Mouse (Mus musculus) liver, embryonic 14.5 days (tissue): Measurements from ENCODE around the gene Ttc34. TPM values are rescaled to one million over a fixed set of nuclear protein-coding genes. Genes with fewer than 3 reads are reported as not detected.

ENCODE experiments used
- ATAC-seq: fragments of 200-750 bp; cut with Nextera tagmentation; 2 replicates; pipeline ENCODE4 v1.8.0; 2017; ENCODE audit warnings: moderate number of reproducible peaks, mild to moderate bottlenecking, moderate library complexity; ENCODE audit not compliant: insufficient read depth
- DNase-seq, 3 experiments: peaks; one replicate each; pipeline ENCODE4 v3.0.0-alpha.2; 2012 to 2013; ENCODE audit warnings: low read depth in 3 of 3, low spot score in 3 of 3
- H3K27ac ChIP-seq: fragments of 300-500 bp; sonication (generic); 2 replicates; pipeline ENCODE4 v1.5.1; 2014; ENCODE audit warnings: moderate library complexity, mild to moderate bottlenecking, control low read depth, inconsistent platforms
- H3K27me3 ChIP-seq: fragments of 300-500 bp; sonication (generic); 2 replicates; pipeline ENCODE4 v1.6.1; 2014; ENCODE audit warnings: mild to moderate bottlenecking, low read length, moderate library complexity; ENCODE audit not compliant: control insufficient read depth, insufficient read depth
- H3K36me3 ChIP-seq: fragments of 300-500 bp; sonication (generic); replicated peaks from 2 replicates; pipeline ENCODE4 v1.6.1; 2014; ENCODE audit warnings: low read depth; ENCODE audit not compliant: control insufficient read depth, insufficient read depth
- H3K4me1 ChIP-seq, 2 experiments: fragments of 200-500 bp in 1 of 2; fragments of 300-500 bp in 1 of 2; sonication (generic) in 1 of 2; replicated peaks; 2 replicates each; pipeline ENCODE4 v1.6.1; 2012 to 2014; ENCODE audit warnings: antibody characterized with exemption in 1 of 2, inconsistent platforms in 1 of 2, low read length in 1 of 2; ENCODE audit not compliant: control insufficient read depth in 2 of 2, insufficient read depth in 2 of 2
- H3K4me2 ChIP-seq: fragments of 300-500 bp; sonication (generic); 2 replicates; pipeline ENCODE4 v1.6.1; 2014; ENCODE audit warnings: low read depth, mild to moderate bottlenecking, control low read depth, moderate library complexity
- H3K4me3 ChIP-seq, 2 experiments: fragments of 200-500 bp in 1 of 2; fragments of 300-500 bp in 1 of 2; sonication (generic) in 1 of 2; 2 replicates each; pipeline ENCODE4 v1.5.1; 2012 to 2014; ENCODE audit warnings: low read depth in 2 of 2, low read length in 2 of 2, mild to moderate bottlenecking in 2 of 2, control low read depth in 1 of 2, inconsistent platforms in 1 of 2, moderate library complexity in 1 of 2; ENCODE audit not compliant: insufficient read depth in 1 of 2
- H3K9ac ChIP-seq: fragments of 300-500 bp; sonication (generic); replicated peaks from 2 replicates; pipeline ENCODE4 v1.6.1; 2014; ENCODE audit warnings: mild to moderate bottlenecking, control low read depth, moderate library complexity
- H3K9me3 ChIP-seq: fragments of 300-500 bp; sonication (generic); 2 replicates; pipeline ENCODE4 v1.6.1; 2016; ENCODE audit warnings: low read length, mixed read lengths; ENCODE audit not compliant: control insufficient read depth
- CTCF ChIP-seq: IDR thresholded peaks from 2 replicates; pipeline ENCODE4 v1.5.1; 2016; ENCODE audit warnings: antibody characterized with exemption, low read depth, control low read depth
- EP300 ChIP-seq: IDR thresholded peaks from 2 replicates; pipeline ENCODE4 v1.6.1; 2016; ENCODE audit warnings: antibody characterized with exemption, low read depth
- WGBS: fragments of 180-500 bp; shearing (Covaris S2); extraction: QIAGEN DNeasy Blood & Tissue Kit; methylation state at CpG from one replicate; pipeline ENCODE4 v1.1.7; 2014; ENCODE audit not compliant: insufficient replicate concordance; 5-methylcytosine and 5-hydroxymethylcytosine counted together
- polyA plus RNA-seq, 2 experiments: library from polyadenylated mRNA; depleted of rRNA in 1 of 2; stranded (reverse) in 1 of 2; unstranded in 1 of 2; fragments of >200 nt; fragmentation: Nextera tagmentation in 1 of 2; extraction: Ambion mirVana in 1 of 2; gene quantifications; 2 replicates each; pipeline versions ENCODE4 v1.2.1 to v1.2.3; 2012 to 2014

Ttc34 gene
- polyA plus RNA-seq, 2 experiments = not detected

- Histone ChIP-seq H3K4me2 (no peak overlapping the region), H3K4me3 (no peak overlapping the region), H3K27ac (no peak overlapping the region), H3K36me3 (no peaks in the 10 kb centered on the region), H3K27me3 (no peaks in the 10 kb centered on the region), H3K4me1 (no peaks in the 10 kb centered on the region), H3K9ac (no peak overlapping the region), H3K9me3 (no peaks in the 10 kb centered on the region)
- ATAC-seq = no peak
- DNase-seq = no peak
- no peak for TF ChIP-seq EP300
- no peak for TF ChIP-seq CTCF
- 58% methylated on average over 4 of the region's 4 CpGs for WGBS
Observed at GRCm38 (mm10) chr4:154870721-154871120, 33.5 kb downstream of the Ttc34 start.

GRCm38 (mm10) chr4:154871757-154872251 lies 34.5 kb downstream of the Ttc34 start:
- no peak overlapping the region for H3K4me3 ChIP-seq
- no peak for DNase-seq
- ATAC-seq = no peak
- peaks cover 3% of the 10 kb centered on the region for H3K27me3 ChIP-seq
- H3K27ac ChIP-seq = no peak overlapping the region
- no peaks in the 10 kb centered on the region for H3K36me3 ChIP-seq
- no peak overlapping the region for H3K4me2 ChIP-seq
- WGBS = 9% methylated on average over 13 of the region's 13 CpGs
- TF ChIP-seq EP300 (no peak), CTCF (0 out of 2 replicates have a peak, but pooled peaks have one; percentile 14)
- H3K9ac ChIP-seq = no peak overlapping the region
- H3K9me3 ChIP-seq = no peaks in the 10 kb centered on the region
- no peaks in the 10 kb centered on the region for H3K4me1 ChIP-seq

- DNase-seq = no peak
- H3K4me3 ChIP-seq = no peak overlapping the region
- WGBS = 60% methylated on average over 6 of the region's 6 CpGs
- ATAC-seq = no peak
- no peak overlapping the region for H3K4me2 ChIP-seq
- H3K9ac ChIP-seq = no peak overlapping the region
- peaks cover 1 to 2% of the 10 kb centered on the region in 2 experiments for H3K4me1 ChIP-seq
- H3K9me3 ChIP-seq = no peaks in the 10 kb centered on the region
- H3K27ac ChIP-seq = no peak overlapping the region
- no peaks in the 10 kb centered on the region for H3K36me3 ChIP-seq
- TF ChIP-seq EP300 (no peak), CTCF (no peak)
- peaks cover 3% of the 10 kb centered on the region for H3K27me3 ChIP-seq
Observed at GRCm38 (mm10) chr4:154873186-154873585, 35.9 kb downstream of the Ttc34 start.

GRCm38 (mm10) chr4:154877864-154878548 lies 40.7 kb downstream of the Ttc34 start:
- H3K27me3 ChIP-seq = peaks cover 3% of the 10 kb centered on the region
- ATAC-seq (peak; percentile 66), DNase-seq (peak; percentile 87 to 90 (median 88))
- H3K4me2 ChIP-seq = peak overlapping the region; percentile 68
- H3K9me3 ChIP-seq = no peaks in the 10 kb centered on the region
- peak overlapping the region; percentile 49 for H3K9ac ChIP-seq
- 8% methylated on average over 18 of the region's 18 CpGs for WGBS
- H3K4me1 ChIP-seq = peaks cover 39 to 44% of the 10 kb centered on the region in 2 experiments
- TF ChIP-seq EP300 (no peak), CTCF (peak; percentile 97)
- peak overlapping the region; percentile 43 to 61 for H3K4me3 ChIP-seq
- H3K27ac ChIP-seq = peak overlapping the region; percentile 85
- no peaks in the 10 kb centered on the region for H3K36me3 ChIP-seq

GRCm38 (mm10) chr4:154880730-154881129 lies 43.5 kb downstream of the Ttc34 start:
- H3K4me3 ChIP-seq = peak overlapping the region; percentile 31 to 36; a peak in 3 of 4 replicates
- no peaks in the 10 kb centered on the region for H3K36me3 ChIP-seq
- peaks cover 39 to 44% of the 10 kb centered on the region in 2 experiments for H3K4me1 ChIP-seq
- peak; percentile 86 for ATAC-seq
- no peaks in the 10 kb centered on the region for H3K9me3 ChIP-seq
- 23% methylated on average over 6 of the region's 6 CpGs for WGBS
- H3K4me2 ChIP-seq = peak overlapping the region; percentile 72
- TF ChIP-seq EP300 (peak; percentile 87), CTCF (no peak)
- peak overlapping the region; percentile 97 for H3K27ac ChIP-seq
- DNase-seq = peak; percentile 76 to 81 (median 76)
- H3K27me3 ChIP-seq = peaks cover 9% of the 10 kb centered on the region
- H3K9ac ChIP-seq = peak overlapping the region; percentile 87
